Mouse (Mus musculus) hindbrain, embryonic 14.5 days (tissue): Measurements from ENCODE around the gene Nfib. TPM values are rescaled to one million over a fixed set of nuclear protein-coding genes. Genes with fewer than 3 reads are reported as not detected.

Experiments used
- ATAC-seq: fragments of 200-750 bp; cut with Nextera tagmentation; 2 replicates; pipeline ENCODE4 v1.8.0; 2017; ENCODE audit warnings: moderate number of reproducible peaks, mild to moderate bottlenecking, moderate TSS enrichment, moderate library complexity; ENCODE audit not compliant: low FRiP score
- DNase-seq: peaks from one replicate; pipeline ENCODE4 v3.0.0-alpha.2; 2015; ENCODE audit warnings: low spot score
- H3K27ac ChIP-seq: fragments of 300-500 bp; sonication (generic); 2 replicates; pipeline ENCODE4 v1.5.1; 2014; ENCODE audit warnings: mild to moderate bottlenecking, moderate library complexity
- H3K27me3 ChIP-seq: fragments of 300-500 bp; sonication (generic); 2 replicates; pipeline ENCODE4 v1.6.1; 2014; ENCODE audit warnings: mild to moderate bottlenecking, low read length, mixed read lengths; ENCODE audit not compliant: control insufficient read depth, insufficient read depth
- H3K36me3 ChIP-seq: fragments of 300-500 bp; sonication (generic); replicated peaks from 2 replicates; pipeline ENCODE4 v1.6.1; 2014; ENCODE audit not compliant: control insufficient read depth, insufficient read depth
- H3K4me1 ChIP-seq: fragments of 300-500 bp; sonication (generic); replicated peaks from 2 replicates; pipeline ENCODE4 v1.6.1; 2014; ENCODE audit warnings: antibody characterized with exemption, low read length, mixed read lengths; ENCODE audit not compliant: control insufficient read depth, insufficient read depth
- H3K4me2 ChIP-seq: fragments of 300-500 bp; sonication (generic); replicated peaks from 2 replicates; pipeline ENCODE4 v1.6.1; 2014; ENCODE audit warnings: mild to moderate bottlenecking, moderate library complexity
- H3K4me3 ChIP-seq: fragments of 300-500 bp; sonication (generic); replicated peaks from 2 replicates; pipeline ENCODE4 v1.5.1; 2014; ENCODE audit warnings: mild to moderate bottlenecking, low read length
- H3K9ac ChIP-seq: fragments of 300-500 bp; sonication (generic); 2 replicates; pipeline ENCODE4 v1.6.1; 2014
- H3K9me3 ChIP-seq: fragments of 300-500 bp; sonication (generic); 2 replicates; pipeline ENCODE4 v1.6.1; 2016; ENCODE audit warnings: low read length; ENCODE audit not compliant: control insufficient read depth
- WGBS: fragments of 180-500 bp; shearing (Covaris S2); extraction: QIAGEN DNeasy Blood & Tissue Kit; methylation state at CpG from one replicate; pipeline ENCODE4 v1.1.7; 2014; 5-methylcytosine and 5-hydroxymethylcytosine counted together
- polyA plus RNA-seq: library from polyadenylated mRNA; unstranded; fragments of >200 nt; fragmentation: Nextera tagmentation; extraction: Ambion mirVana; gene quantifications from 2 replicates; pipeline ENCODE4 v1.2.1, GENCODE M21; 2014

Gene Nfib
- polyA plus RNA-seq, 1 experiment from 2014 or later, result 90.8 TPM

DNA sequence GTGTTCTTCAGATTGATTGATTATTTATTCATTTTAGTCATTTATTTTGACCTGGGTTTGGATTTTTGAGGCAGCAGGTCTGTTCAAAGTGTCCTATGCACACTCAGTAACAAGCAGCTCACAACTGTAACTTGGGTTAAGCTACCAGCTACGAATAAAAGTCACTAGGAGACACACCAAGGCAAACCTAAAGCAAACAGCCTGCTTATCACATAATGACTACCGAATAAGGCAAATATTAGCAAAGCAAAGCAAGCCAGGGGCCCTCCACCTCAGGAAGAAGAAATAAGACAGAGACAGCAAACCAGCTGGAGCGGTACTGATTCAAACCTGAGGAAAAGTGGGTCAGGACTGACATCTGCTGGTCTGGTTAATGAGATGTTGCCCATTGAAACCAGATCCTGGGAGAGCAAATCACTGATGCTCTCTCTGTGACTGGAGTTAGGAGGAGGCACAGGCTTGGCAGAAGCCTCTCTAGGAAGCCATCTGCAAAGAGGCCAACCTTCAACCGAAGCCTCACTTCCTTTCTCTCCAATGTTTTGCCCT lies 116.1 kb downstream of the Nfib start:
- peak; percentile 72; the same call in 1 of the 2 replicates for ATAC-seq
- no peak overlapping the region for H3K9ac ChIP-seq

DNA sequence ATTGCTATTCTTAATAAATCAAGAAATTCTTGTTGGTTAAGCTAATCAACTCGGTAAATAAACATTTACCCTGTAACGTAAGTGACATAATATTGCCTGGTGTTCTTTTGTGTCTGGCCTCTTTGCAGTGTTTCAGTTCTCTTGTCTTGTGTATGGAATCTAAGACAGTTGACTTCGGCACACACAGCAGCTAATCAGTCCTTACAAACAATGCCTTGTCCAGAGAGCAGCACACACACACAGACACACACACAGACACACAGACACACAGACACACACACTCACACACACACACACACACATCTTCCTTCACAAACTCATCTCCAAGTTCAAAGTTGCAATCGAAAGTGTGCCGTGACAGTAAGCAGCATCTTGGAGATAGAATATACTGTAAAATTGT lies 116.8 kb downstream of the Nfib start:
- DNase-seq, result no peak
- 69% methylated on average over 5 of the region's 5 CpGs for WGBS
- H3K4me3 ChIP-seq, result no peak overlapping the region
- H3K9ac ChIP-seq, result no peak overlapping the region; the same call in 1 of the 2 replicates
- no peaks in the 10 kb centered on the region for H3K27me3 ChIP-seq
- H3K9me3 ChIP-seq, result no peaks in the 10 kb centered on the region
- H3K27ac ChIP-seq, result no peak overlapping the region
- ATAC-seq, result no peak
- H3K36me3 ChIP-seq, result no peaks in the 10 kb centered on the region
- H3K4me2 ChIP-seq, result no peak overlapping the region
- H3K4me1 ChIP-seq, result peaks cover 30% of the 10 kb centered on the region

More for the DNA sequence above, 116.1 kb downstream of the Nfib start:
- Histone ChIP-seq H3K4me3 (no peak overlapping the region), H3K27me3 (no peaks in the 10 kb centered on the region), H3K27ac (peak overlapping the region; percentile 46; the same call in 1 of the 2 replicates), H3K36me3 (no peaks in the 10 kb centered on the region), H3K4me2 (no peak overlapping the region), H3K9me3 (no peaks in the 10 kb centered on the region), H3K4me1 (peaks cover 29% of the 10 kb centered on the region)
- peak; percentile 78 for DNase-seq
- 37% methylated on average over 4 of the region's 4 CpGs for WGBS

DNA sequence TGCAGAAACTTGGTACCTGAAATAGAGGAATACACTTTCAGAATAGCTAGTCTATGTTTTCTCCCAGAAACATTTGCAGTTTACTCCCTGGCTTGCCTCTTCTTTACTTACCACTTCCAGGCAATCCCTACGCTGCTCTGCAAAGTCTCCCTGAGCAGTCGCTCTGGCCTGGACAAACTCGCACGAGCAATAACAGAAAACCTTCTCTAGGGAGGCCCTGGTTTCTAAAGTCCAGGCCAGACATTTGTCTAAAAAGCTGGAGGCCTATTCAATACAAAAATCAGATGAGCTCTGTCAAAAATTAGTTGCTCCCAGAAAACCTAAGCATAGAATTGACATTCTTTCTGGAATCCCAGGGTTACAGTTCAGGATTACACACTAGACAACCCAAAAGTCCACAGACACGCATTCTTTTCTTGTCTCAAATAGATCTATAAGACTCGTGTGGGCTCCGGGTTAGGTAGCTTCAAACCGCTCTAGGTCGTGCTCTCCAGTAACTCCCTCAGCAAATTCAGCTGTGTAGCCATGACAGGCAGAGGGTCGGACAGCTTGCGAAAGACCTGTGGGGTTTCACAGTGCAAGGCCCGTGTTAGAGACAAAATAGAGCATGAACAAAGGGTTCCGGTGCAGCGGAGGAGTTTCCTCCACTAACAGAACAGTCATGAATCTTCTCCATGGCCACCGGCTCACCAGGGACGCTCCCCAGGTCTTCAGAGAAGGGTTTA lies 118.2 kb downstream of the Nfib start:
- Histone ChIP-seq H3K4me1 (peaks cover 24% of the 10 kb centered on the region; the same call in 1 of the 2 replicates), H3K27ac (peak overlapping the region; percentile 12; the same call in 1 of the 2 replicates), H3K9ac (0 out of 2 replicates have a peak overlapping the region, but pooled peaks have one; percentile 1), H3K4me2 (peak overlapping the region; percentile 5; the same call in 1 of the 2 replicates), H3K4me3 (no peak overlapping the region), H3K36me3 (no peaks in the 10 kb centered on the region), H3K27me3 (no peaks in the 10 kb centered on the region), H3K9me3 (no peaks in the 10 kb centered on the region)
- WGBS, result 54% methylated on average over 16 of the region's 16 CpGs
- no peak for DNase-seq
- no peak for ATAC-seq

DNA sequence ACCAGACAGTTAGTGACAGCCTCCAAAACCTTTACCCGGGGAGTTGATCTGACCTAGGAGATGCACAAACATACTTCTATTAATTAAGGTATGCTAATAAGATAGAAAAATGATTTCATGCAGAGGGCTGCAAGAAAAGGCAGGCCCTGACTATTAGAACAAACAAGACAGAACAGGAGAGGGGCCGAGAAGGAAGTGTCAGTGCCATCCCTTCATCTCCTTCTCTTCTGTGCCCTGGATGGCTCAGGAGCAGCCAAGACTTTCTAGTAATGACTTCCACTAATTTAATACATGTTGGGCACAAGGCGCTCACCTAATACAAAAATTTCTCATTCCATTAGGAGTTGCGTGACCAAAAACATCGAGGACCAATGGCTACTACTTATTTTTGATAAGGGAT lies 118.9 kb downstream of the Nfib start:
- Histone ChIP-seq H3K4me3 (no peak overlapping the region), H3K9ac (no peak overlapping the region), H3K9me3 (no peaks in the 10 kb centered on the region), H3K4me1 (peaks cover 20% of the 10 kb centered on the region; the same call in 1 of the 2 replicates), H3K36me3 (no peaks in the 10 kb centered on the region), H3K4me2 (no peak overlapping the region), H3K27me3 (no peaks in the 10 kb centered on the region), H3K27ac (peak overlapping the region; percentile 26; the same call in 1 of the 2 replicates)
- ATAC-seq (no peak), DNase-seq (no peak)
- 82% methylated on average over 5 of the region's 5 CpGs for WGBS

DNA sequence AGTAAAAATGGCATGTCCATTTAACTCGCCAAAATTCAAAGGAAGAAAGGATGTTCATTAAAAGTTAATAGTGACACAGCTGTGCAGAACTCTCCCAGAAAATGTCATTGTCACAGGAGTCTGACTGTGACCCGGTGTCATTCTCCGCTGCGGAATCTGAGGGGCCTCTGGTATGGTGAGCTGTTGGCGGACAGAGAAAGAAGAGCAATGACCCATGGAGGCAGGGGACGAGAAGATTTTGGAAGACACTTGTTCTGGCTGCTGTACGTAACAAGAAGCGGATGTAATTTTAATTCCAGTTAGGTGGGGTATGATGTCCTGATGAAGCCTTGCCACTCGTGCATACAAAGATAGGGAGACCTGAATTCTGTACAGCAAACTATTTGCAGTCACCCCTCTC lies 120.0 kb downstream of the Nfib start:
- H3K27me3 ChIP-seq, result no peaks in the 10 kb centered on the region
- H3K9ac ChIP-seq, result no peak overlapping the region
- 38% methylated on average over 9 of the region's 9 CpGs for WGBS
- H3K4me1 ChIP-seq, result peaks cover 15% of the 10 kb centered on the region; the same call in 1 of the 2 replicates
- ATAC-seq, result no peak
- no peaks in the 10 kb centered on the region for H3K9me3 ChIP-seq
- no peaks in the 10 kb centered on the region for H3K36me3 ChIP-seq
- no peak overlapping the region for H3K4me2 ChIP-seq
- no peak for DNase-seq
- no peak overlapping the region for H3K4me3 ChIP-seq
- H3K27ac ChIP-seq, result no peak overlapping the region

DNA sequence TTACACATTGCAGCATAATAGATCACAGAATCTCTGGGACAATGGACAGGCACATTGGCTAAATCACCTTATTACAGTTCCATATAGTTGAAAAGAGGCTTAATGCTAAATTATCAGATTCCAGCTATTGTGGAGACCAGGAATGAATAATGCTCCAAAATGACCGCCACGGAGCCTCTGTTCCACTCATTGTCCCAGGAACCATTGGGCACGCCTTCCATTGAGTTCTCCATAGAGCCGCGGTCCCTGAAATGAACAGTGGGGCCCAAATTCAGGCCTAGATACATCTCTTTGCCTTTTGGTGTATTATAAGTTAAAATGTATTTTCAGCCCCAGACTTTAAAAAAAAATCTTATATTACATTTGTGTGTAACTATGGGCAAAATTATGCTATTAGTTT lies 120.5 kb downstream of the Nfib start:
- peaks cover 13% of the 10 kb centered on the region; the same call in 1 of the 2 replicates for H3K4me1 ChIP-seq
- H3K4me2 ChIP-seq, result no peak overlapping the region
- DNase-seq (no peak), ATAC-seq (no peak)
- H3K4me3 ChIP-seq, result no peak overlapping the region
- no peaks in the 10 kb centered on the region for H3K9me3 ChIP-seq
- H3K9ac ChIP-seq, result no peak overlapping the region
- H3K27me3 ChIP-seq, result no peaks in the 10 kb centered on the region
- no peaks in the 10 kb centered on the region for H3K36me3 ChIP-seq
- 40% methylated on average over 5 of the region's 5 CpGs for WGBS
- no peak overlapping the region for H3K27ac ChIP-seq

DNA sequence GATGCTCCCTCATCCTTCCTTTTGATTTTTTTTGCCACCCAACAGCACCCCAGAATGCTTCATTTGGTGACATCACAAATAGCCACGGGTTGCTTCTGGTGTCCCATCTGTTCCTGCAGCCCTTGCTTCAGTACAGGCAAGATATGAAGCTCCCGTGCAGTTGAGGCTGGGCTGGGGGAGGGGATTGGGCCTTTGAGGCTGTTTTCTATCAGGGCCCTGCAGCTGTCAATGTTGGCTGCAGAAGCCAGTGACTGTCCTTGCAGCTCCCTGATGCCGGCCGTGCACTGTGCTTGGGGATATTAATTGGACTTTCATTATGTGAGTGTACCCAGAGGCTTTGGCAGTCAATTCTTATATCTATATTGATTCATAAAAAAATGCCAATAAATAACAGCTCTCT lies 121.0 kb downstream of the Nfib start:
- H3K9ac ChIP-seq, result no peak overlapping the region
- no peaks in the 10 kb centered on the region for H3K36me3 ChIP-seq
- no peaks in the 10 kb centered on the region for H3K27me3 ChIP-seq
- WGBS, result 20% methylated on average over 4 of the region's 4 CpGs
- H3K4me2 ChIP-seq, result no peak overlapping the region
- peaks cover 12% of the 10 kb centered on the region; the same call in 1 of the 2 replicates for H3K4me1 ChIP-seq
- no peak overlapping the region for H3K4me3 ChIP-seq
- H3K9me3 ChIP-seq, result no peaks in the 10 kb centered on the region
- ATAC-seq, result peak; percentile 82
- no peak for DNase-seq
- no peak overlapping the region for H3K27ac ChIP-seq

DNA sequence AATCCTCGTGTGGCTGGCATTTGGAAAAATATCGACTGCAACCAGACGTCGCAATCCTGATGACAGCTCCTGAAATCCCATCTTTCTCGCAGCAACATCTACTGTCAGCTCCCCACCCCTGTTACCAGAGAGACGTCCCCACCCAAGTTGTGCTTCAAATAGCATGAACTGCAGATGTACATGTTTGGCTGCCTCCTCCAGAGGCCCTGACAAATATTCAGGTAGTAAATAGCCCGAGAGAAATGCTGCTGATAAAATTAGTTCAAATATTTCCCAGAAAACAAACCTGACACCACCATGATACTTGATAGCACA lies 132.3 kb downstream of the Nfib start:
- ATAC-seq, result no peak
- no peak overlapping the region for H3K27ac ChIP-seq
- no peak overlapping the region for H3K4me2 ChIP-seq

DNA sequence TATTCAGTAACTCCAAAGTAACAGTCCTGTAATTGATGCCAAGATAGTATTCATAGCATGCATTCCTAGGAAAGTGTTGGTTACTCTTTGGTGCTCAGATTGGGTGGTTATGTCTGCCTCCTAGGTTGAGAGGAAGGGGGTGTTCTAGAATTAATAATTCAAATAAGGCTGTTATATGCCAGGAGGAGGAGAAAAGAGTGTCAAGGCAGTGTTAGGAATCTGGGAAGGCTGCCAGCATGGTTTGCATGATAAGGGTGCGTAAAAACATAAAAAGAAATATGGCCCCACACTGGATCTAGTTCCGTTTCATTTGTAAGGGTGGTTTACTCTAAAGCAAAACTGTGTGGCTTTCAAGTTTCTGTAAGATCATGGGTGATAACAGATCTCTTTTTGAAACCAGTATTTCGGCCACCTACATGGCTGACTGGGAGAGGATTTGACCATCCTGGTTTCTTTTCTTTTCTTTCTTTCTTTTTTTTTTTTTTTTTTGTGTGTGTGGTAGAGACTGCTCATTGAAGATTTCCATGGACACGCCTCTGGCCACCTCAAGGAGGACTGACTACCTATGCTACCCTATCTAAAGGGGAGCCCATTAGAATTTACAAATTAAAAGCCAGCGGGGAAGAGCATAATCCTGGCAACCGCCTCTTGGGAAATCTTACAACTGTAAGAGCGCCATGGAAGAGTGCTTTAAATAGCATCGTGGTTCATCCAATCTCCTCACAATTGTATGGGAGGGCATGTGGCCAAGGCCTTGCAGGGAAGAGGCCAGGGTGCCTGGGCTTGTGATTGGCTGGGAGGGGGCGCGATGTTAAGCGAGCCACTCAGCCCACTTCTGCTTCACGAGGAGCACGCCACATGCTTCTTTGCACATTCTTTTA lies 132.9 kb downstream of the Nfib start:
- ATAC-seq (peak; percentile 79), DNase-seq (no peak)
- Histone ChIP-seq H3K4me2 (no peak overlapping the region), H3K4me1 (peaks cover 4% of the 10 kb centered on the region; the same call in 1 of the 2 replicates), H3K9me3 (no peaks in the 10 kb centered on the region), H3K36me3 (no peaks in the 10 kb centered on the region), H3K27me3 (no peaks in the 10 kb centered on the region), H3K9ac (no peak overlapping the region), H3K27ac (no peak overlapping the region), H3K4me3 (no peak overlapping the region)
- WGBS, result 54% methylated on average over 13 of the region's 13 CpGs

More for the DNA sequence above, 132.3 kb downstream of the Nfib start:
- Histone ChIP-seq H3K27me3 (no peaks in the 10 kb centered on the region), H3K4me3 (no peak overlapping the region), H3K9ac (no peak overlapping the region), H3K9me3 (no peaks in the 10 kb centered on the region), H3K36me3 (no peaks in the 10 kb centered on the region), H3K4me1 (peaks cover 4% of the 10 kb centered on the region; the same call in 1 of the 2 replicates)
- DNase-seq, result no peak
- 70% methylated on average over 7 of the region's 7 CpGs for WGBS
